Mouse (Mus musculus): ENCODE measurements around the gene Gm26620. TPM values are rescaled to one million over a fixed set of nuclear protein-coding genes. Genes with fewer than 3 reads are reported as not detected.
A peak's percentile ranks its signal among the peaks of the same experiment; 100 is the strongest.

Gm26620 gene
- polyA plus RNA-seq, 1 experiment from 2014 or later: 1.4 TPM

- Histone ChIP-seq H3K4me1 (replicated peaks; ENCODE audit: control insufficient read depth, insufficient read depth) (0 out of 2 replicates have a peak, but pooled peaks cover 3% of the 10 kb centered on the region), H3K36me3 (ENCODE audit: control insufficient read depth, insufficient read depth, low read length) (no peaks in the 10 kb centered on the region), H3K4me3 (ENCODE audit: low read depth, low read length) (peak overlapping the region; percentile 39), H3K9ac (ENCODE audit: low read length) (no peak overlapping the region), H3K27me3 (ENCODE audit: control insufficient read depth, insufficient read depth, low read length) (peaks cover 5% of the 10 kb centered on the region; the same call in 1 of the 2 replicates), H3K9me3 (ENCODE audit: control insufficient read depth, low read length) (no peaks in the 10 kb centered on the region), H3K27ac (replicated peaks) (no peak overlapping the region), H3K4me2 (replicated peaks; ENCODE audit: low read depth) (peak overlapping the region; percentile 67)
- WGBS: 1% methylated on average over 70 of the region's 71 CpGs
- TF ChIP-seq CTCF (IDR thresholded peaks at IDR 0.05; ENCODE audit: low read depth) (peak; percentile 16; the same call in 1 of the 2 replicates), EP300 (optimal IDR thresholded peaks at IDR 0.05) (no peak)
- ATAC-seq (ENCODE audit: low FRiP score, low TSS enrichment) (peak; percentile 47; the same call in 1 of the 2 replicates), DNase-seq (ENCODE audit: low spot score) (peak; percentile 50)
Measured at GRCm38 (mm10) chr1:170907456-170908191, 22.8 kb downstream of the Gm26620 start.

- no peak overlapping the region for H3K27ac ChIP-seq (replicated peaks)
- 0 out of 2 replicates have a peak, but pooled peaks cover 3% of the 10 kb centered on the region for H3K4me1 ChIP-seq (replicated peaks; ENCODE audit: control insufficient read depth, insufficient read depth)
- ATAC-seq (ENCODE audit: low FRiP score, low TSS enrichment) (no peak), DNase-seq (ENCODE audit: low spot score) (no peak)
- peaks cover 5% of the 10 kb centered on the region; the same call in 1 of the 2 replicates for H3K27me3 ChIP-seq (ENCODE audit: control insufficient read depth, insufficient read depth, low read length)
- H3K36me3 ChIP-seq (ENCODE audit: control insufficient read depth, insufficient read depth, low read length): no peaks in the 10 kb centered on the region
- no peak overlapping the region for H3K9ac ChIP-seq (ENCODE audit: low read length)
- H3K9me3 ChIP-seq (ENCODE audit: control insufficient read depth, low read length): no peaks in the 10 kb centered on the region
- TF ChIP-seq CTCF (IDR thresholded peaks at IDR 0.05; ENCODE audit: low read depth) (no peak), EP300 (optimal IDR thresholded peaks at IDR 0.05) (no peak)
- WGBS: 3% methylated on average over 21 of the region's 21 CpGs
- peak overlapping the region; percentile 67 for H3K4me2 ChIP-seq (replicated peaks; ENCODE audit: low read depth)
- H3K4me3 ChIP-seq (ENCODE audit: low read depth, low read length): peak overlapping the region; percentile 39
Measured at GRCm38 (mm10) chr1:170908341-170908740, 23.5 kb downstream of the Gm26620 start.

GRCm38 (mm10) chr1:170911907-170912660, 27.2 kb downstream of the Gm26620 start:
- WGBS: 73% methylated on average over 11 of the region's 11 CpGs

GRCm38 (mm10) chr1:170912891-170913615, 28.2 kb downstream of the Gm26620 start, which contains the start of gene Fcrlb:
TSS of gene Fcrlb (minus strand) at chr1:170912941.
- Histone ChIP-seq H3K36me3 (ENCODE audit: control insufficient read depth, insufficient read depth, low read length) (no peaks in the 10 kb centered on the region), H3K9me3 (ENCODE audit: control insufficient read depth, low read length) (no peaks in the 10 kb centered on the region), H3K4me3 (ENCODE audit: low read depth, low read length) (no peak within 1 kb of the TSS), H3K4me1 (replicated peaks; ENCODE audit: control insufficient read depth, insufficient read depth) (no peaks in the 10 kb centered on the region), H3K27ac (replicated peaks) (no peak within 1 kb of the TSS), H3K9ac (ENCODE audit: low read length) (no peak within 1 kb of the TSS), H3K27me3 (ENCODE audit: control insufficient read depth, insufficient read depth, low read length) (0 out of 2 replicates have a peak, but pooled peaks cover 3% of the 10 kb centered on the region), H3K4me2 (replicated peaks; ENCODE audit: low read depth) (no peak within 1 kb of the TSS)
- TF ChIP-seq CTCF (IDR thresholded peaks at IDR 0.05; ENCODE audit: low read depth) (no peak), EP300 (optimal IDR thresholded peaks at IDR 0.05) (no peak)
- ATAC-seq (ENCODE audit: low FRiP score, low TSS enrichment) (no peak), DNase-seq (ENCODE audit: low spot score) (no peak)
- 61% methylated on average over 5 of the region's 5 CpGs for WGBS

More at GRCm38 (mm10) chr1:170911907-170912660, 27.2 kb downstream of the Gm26620 start:
- no peaks in the 10 kb centered on the region for H3K9me3 ChIP-seq (ENCODE audit: control insufficient read depth, low read length)
- H3K4me1 ChIP-seq (replicated peaks; ENCODE audit: control insufficient read depth, insufficient read depth): 0 out of 2 replicates have a peak, but pooled peaks cover 3% of the 10 kb centered on the region
- TF ChIP-seq CTCF (IDR thresholded peaks at IDR 0.05; ENCODE audit: low read depth) (no peak), EP300 (optimal IDR thresholded peaks at IDR 0.05) (no peak)
- H3K27ac ChIP-seq (replicated peaks): no peak overlapping the region
- no peak overlapping the region for H3K4me2 ChIP-seq (replicated peaks; ENCODE audit: low read depth)
- peaks cover 5% of the 10 kb centered on the region; the same call in 1 of the 2 replicates for H3K27me3 ChIP-seq (ENCODE audit: control insufficient read depth, insufficient read depth, low read length)
- H3K4me3 ChIP-seq (ENCODE audit: low read depth, low read length): no peak overlapping the region
- ATAC-seq (ENCODE audit: low FRiP score, low TSS enrichment) (no peak), DNase-seq (ENCODE audit: low spot score) (no peak)
- no peak overlapping the region for H3K9ac ChIP-seq (ENCODE audit: low read length)
- no peaks in the 10 kb centered on the region for H3K36me3 ChIP-seq (ENCODE audit: control insufficient read depth, insufficient read depth, low read length)

- Histone ChIP-seq H3K27ac (replicated peaks) (no peak overlapping the region), H3K36me3 (ENCODE audit: control insufficient read depth, insufficient read depth, low read length) (no peaks in the 10 kb centered on the region), H3K4me3 (ENCODE audit: low read depth, low read length) (no peak overlapping the region), H3K27me3 (ENCODE audit: control insufficient read depth, insufficient read depth, low read length) (no peaks in the 10 kb centered on the region), H3K4me1 (replicated peaks; ENCODE audit: control insufficient read depth, insufficient read depth) (no peaks in the 10 kb centered on the region), H3K9me3 (ENCODE audit: control insufficient read depth, low read length) (no peaks in the 10 kb centered on the region), H3K4me2 (replicated peaks; ENCODE audit: low read depth) (no peak overlapping the region), H3K9ac (ENCODE audit: low read length) (no peak overlapping the region)
- no peak for TF ChIP-seq CTCF (IDR thresholded peaks at IDR 0.05; ENCODE audit: low read depth)
- no peak for TF ChIP-seq EP300 (optimal IDR thresholded peaks at IDR 0.05)
- DNase-seq (ENCODE audit: low spot score) (no peak), ATAC-seq (ENCODE audit: low FRiP score, low TSS enrichment) (no peak)
- WGBS: 53% methylated on average over 5 of the region's 5 CpGs
Measured at GRCm38 (mm10) chr1:170915657-170916056, 30.8 kb downstream of the Gm26620 start.
